Mouse (Mus musculus): Measurements from ENCODE around the gene Swi5.

GRCm38 (mm10) chr2:32312318-32312964, 24.6 kb upstream of the Swi5 start:
- TF ChIP-seq GATA1 (IDR thresholded peaks at IDR 0.05; ENCODE audit: low read length): no peak
- no peak for TF ChIP-seq TAL1 (IDR thresholded peaks at IDR 0.05; ENCODE audit: low read length)
